Mouse (Mus musculus) retina, postnatal 1 day (tissue): ENCODE measurements around the gene Rtn4rl1.

Experiments used
- DNase-seq: peaks from one replicate; pipeline ENCODE4 v3.0.0-alpha.2; 2012

The Rtn4rl1 gene

DNA sequence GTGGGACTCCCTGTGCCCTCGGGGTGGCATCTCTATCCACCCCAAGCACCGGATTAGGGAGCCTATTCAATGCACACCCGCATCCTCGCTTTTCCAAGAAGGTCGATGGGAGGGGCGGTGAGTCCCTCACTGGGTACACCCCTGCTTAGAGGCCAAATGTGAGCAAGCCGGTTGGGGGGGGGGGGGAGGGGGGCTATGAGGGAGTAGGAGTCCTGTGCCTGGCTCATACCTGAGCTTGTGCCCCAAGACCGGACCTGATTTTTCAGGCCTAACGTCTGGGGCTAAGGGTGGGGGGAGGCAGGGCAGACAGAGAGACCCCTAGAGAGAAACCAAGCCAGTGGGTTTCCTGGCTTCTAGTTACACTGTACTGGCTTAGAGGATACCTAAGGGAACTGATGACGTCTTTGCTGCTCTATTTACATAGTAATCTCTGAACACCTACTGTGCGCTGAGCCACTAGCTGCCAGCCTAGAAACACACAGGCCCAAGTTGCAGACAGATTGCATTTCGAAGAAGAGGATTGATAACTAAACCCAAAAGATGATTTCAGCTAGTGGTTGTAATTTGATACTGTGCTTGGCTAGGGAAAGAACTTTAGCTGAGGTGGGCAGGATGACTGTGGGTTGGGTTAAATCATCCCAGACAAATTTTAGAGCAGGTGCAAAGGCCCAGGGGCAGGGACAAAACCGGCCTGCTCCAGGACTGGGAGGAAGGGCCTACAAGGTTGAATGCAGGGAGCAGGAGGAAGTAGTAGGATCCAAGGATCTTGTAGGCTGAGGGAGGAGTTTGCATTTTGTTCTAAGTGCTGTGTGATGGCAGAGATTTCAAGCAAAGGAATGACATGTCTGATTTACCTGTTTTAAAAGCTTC, 20.7 kb downstream of the Rtn4rl1 start:
- no peak for DNase-seq

DNA sequence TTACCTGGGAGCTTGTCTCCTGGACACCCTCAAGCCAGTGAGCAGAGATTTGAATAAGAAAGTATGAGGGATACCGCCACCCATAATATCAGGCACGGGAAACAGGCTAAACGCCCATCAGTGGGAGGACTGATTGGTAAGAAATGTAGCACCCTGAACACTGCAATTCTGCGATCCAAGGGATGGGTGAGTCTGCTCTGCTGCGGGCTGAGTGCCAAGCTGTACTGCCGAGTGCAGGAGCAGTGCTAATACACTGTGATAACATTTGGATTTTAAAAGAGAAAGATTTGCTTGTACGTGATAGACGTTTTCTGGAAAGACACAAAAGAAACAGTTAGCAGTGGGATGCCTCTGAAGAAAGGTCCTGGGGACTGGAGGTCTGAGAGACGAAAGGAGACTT, 26.5 kb downstream of the Rtn4rl1 start:
- DNase-seq = no peak

DNA sequence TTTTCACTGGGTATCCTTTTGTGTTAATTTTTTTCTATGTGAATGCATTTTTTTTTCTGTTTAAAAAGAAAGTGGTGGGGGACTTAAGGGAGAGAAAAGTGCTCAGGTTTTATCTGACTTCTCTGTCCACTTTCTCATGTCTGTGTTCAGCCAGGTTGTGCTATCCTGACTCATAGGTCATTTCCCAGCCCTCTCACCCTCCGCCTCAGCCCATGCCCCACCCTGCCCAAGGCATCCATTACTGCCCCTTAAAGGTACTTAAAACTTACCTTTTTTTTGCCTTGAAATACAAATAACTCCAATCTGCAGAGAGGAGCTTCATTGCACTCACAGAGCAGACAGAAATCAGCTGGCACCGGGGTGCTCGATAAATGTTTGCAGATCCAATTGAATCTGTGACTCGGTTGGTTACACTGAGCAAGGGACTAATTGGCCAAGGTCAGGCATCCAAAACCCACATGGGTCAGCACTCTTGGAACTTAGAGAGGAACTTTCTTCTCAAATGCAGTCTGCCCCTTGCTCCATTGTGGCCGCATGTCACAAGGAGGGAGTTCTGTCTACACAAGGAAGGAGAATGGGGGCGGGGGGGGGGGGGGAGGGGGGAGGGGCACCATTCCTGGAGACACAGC, 27.0 kb downstream of the Rtn4rl1 start:
- DNase-seq = no peak

- no peak for DNase-seq
These were observed 30.5 kb downstream of the Rtn4rl1 start for GRCm38 (mm10) chr11:75224062-75224461.

DNA sequence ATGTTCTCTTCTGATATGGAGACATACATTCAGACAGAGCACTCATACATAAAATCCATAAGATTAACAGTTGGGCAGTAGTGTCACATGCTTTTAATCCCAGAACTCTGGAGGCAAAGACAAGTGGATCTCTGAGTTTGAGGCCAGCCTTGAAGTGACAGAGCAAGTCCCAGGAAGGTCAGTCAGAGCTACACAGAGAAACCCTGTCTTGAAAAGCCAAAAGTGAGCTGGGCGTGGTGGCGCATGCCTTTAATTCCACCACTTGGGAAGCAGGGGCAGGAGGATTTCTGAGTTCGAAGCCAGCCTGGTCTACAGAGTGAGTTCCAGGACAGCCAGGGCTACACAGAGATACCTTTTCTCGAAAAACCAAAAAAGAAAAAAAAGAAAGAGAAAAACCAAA, 31.3 kb downstream of the Rtn4rl1 start:
- DNase-seq = no peak

- no peak for DNase-seq
These were observed 34.0 kb downstream of the Rtn4rl1 start for GRCm38 (mm10) chr11:75227632-75228031.

- DNase-seq = no peak
These were observed 35.7 kb downstream of the Rtn4rl1 start for GRCm38 (mm10) chr11:75229289-75229688.

- DNase-seq = no peak
These were observed 36.7 kb downstream of the Rtn4rl1 start for GRCm38 (mm10) chr11:75230272-75230760.

GRCm38 (mm10) chr11:75231756-75232155, 38.2 kb downstream of the Rtn4rl1 start:
- DNase-seq = peak; percentile 86

GRCm38 (mm10) chr11:75232434-75232833, 38.9 kb downstream of the Rtn4rl1 start:
- DNase-seq = no peak

- DNase-seq = no peak
These were observed 41.2 kb downstream of the Rtn4rl1 start for GRCm38 (mm10) chr11:75234745-75235144.

DNA sequence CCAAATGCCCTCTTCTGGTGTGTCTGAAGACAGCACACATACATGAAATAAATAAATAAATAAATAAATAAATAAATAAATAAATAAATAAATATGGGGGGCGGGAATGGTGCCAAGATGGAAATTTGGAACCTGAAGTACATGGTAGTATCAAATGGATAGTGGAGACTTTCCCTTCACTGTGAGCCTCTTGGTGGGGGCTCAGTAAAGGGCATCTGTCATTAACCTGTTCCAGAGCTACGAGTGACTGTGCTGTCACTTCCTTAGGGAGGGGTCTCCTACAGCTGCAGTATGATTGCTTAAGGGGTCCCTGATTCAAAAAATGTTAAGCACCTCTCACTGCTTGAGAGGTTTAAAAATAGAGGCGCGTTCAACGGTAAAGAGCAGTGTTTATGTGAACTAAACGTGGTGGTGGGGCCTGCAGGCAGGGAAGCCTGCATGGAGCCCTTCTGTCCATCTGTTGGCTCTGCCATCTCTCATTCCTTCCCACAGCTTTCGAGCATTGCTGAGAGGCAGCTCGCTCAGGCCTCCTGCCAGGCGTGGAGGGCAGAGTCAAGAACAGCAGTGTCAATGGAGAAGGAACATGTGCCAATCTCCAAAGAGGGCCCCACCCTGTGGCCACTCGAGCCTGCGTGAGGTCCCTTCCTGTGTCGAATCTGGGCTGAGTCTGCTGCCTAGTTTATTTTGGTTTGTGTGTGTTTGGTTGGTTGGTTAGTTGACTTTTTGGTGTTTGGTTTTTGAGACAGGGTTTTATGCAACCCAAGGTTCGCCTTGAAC, 46.8 kb downstream of the Rtn4rl1 start:
- no peak for DNase-seq

GRCm38 (mm10) chr11:75242710-75243255, 49.2 kb downstream of the Rtn4rl1 start:
- no peak for DNase-seq

- no peak for DNase-seq
These were observed 51.0 kb downstream of the Rtn4rl1 start for GRCm38 (mm10) chr11:75244368-75245275.

- DNase-seq = no peak
These were observed 52.1 kb downstream of the Rtn4rl1 start for GRCm38 (mm10) chr11:75245372-75246330.

DNA sequence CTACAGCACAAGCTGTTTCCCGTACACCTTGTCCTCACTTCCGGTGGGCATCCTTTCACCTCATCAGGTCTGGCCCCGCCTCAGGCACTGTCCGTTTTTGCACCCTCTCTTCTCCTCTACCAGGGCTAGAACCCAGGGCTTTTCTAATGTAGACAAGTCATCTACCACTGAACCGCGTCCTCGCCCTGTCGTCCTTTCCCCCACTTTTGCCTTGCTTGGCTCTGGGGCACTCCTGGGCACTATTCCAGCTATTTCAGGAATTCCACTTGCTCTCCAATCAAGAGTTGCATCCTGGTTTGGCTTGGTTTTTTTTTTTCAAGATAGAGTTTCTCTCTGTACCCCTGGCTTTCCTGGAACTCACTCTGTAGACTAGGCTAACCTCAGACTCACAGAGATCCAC, 53.0 kb downstream of the Rtn4rl1 start:
- no peak for DNase-seq

- no peak for DNase-seq
These were observed 53.7 kb downstream of the Rtn4rl1 start for GRCm38 (mm10) chr11:75247137-75247730.

DNA sequence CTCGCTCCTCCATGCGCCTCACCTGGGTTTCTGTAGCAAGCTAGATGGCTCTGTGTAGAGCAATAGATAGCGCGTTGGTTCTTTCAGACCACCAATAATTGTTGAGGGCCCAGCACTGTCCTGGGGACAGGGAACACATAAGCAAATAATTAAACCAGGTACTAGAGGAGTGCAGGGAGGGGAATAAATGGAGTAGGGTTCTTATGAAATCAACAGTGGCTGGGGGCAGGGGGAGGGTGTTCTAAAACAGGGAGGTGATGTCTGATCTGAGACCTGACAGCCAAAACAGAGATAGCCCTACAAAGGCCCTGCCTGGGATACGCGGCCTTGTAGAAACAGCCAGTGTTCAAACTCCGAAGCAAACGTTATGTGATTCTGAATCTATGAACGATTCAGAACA, 56.0 kb downstream of the Rtn4rl1 start:
- no peak for DNase-seq

GRCm38 (mm10) chr11:75251006-75251512, 57.5 kb downstream of the Rtn4rl1 start:
- no peak for DNase-seq

DNA sequence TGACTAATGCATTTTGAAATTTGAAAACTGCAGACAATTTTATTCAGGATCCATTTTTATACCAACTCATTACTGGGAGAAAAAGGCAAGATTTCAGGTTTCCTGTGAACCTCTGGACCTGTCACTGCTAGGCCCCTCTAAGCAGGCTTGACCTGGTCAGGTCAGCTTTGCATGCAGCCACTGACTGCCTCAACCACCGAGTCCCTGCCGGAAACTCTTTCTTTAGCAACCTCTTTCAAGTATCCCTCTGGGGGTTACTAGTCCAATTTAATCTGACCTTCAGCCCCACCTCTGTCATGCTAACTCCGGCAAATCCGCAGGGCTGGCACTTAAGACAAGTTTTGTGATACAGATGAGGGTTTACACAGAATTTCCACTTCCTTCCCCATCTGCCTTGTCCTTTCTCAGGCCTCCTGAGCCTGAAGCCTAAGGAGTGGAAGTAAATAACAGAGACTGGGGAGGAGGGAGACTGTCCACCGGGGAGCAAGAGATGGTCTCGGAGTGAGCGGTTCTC, 58.0 kb downstream of the Rtn4rl1 start:
- no peak for DNase-seq
